Mouse (Mus musculus): ENCODE results near the gene Cfap65. TPM values are rescaled to one million over a fixed set of nuclear protein-coding genes. Genes with fewer than 3 reads are reported as not detected.

The Cfap65 gene
- polyA plus RNA-seq, 1 experiment, result not detected

GRCm38 (mm10) chr1:74858805-74859204, 76.6 kb downstream of the Cfap65 start:
- Histone ChIP-seq H3K4me3 (ENCODE audit: insufficient read depth, low read length) (no peak overlapping the region), H3K4me1 (ENCODE audit: control insufficient read depth, insufficient read depth, low read length) (0 out of 2 replicates have a peak, but pooled peaks cover 2% of the 10 kb centered on the region), H3K27ac (ENCODE audit: insufficient read depth, low read depth, low read length) (no peak overlapping the region)
- TF ChIP-seq CTCF (IDR thresholded peaks at IDR 0.05; ENCODE audit: low read depth, low read length) (no peak), POLR2A (IDR thresholded peaks at IDR 0.05; ENCODE audit: borderline replicate concordance, low read depth, low read length) (no peak)

GRCm38 (mm10) chr1:74858171-74858719, 77.2 kb downstream of the Cfap65 start:
- H3K4me3 ChIP-seq (ENCODE audit: insufficient read depth, low read length), result no peak overlapping the region
- H3K27ac ChIP-seq (ENCODE audit: insufficient read depth, low read depth, low read length), result no peak overlapping the region
- TF ChIP-seq POLR2A (IDR thresholded peaks at IDR 0.05; ENCODE audit: borderline replicate concordance, low read depth, low read length) (no peak), CTCF (IDR thresholded peaks at IDR 0.05; ENCODE audit: low read depth, low read length) (no peak)
- H3K4me1 ChIP-seq (ENCODE audit: control insufficient read depth, insufficient read depth, low read length), result 0 out of 2 replicates have a peak, but pooled peaks cover 2% of the 10 kb centered on the region

GRCm38 (mm10) chr1:74857677-74858076, 77.7 kb downstream of the Cfap65 start:
- no peak overlapping the region for H3K4me3 ChIP-seq (ENCODE audit: insufficient read depth, low read length)
- H3K27ac ChIP-seq (ENCODE audit: insufficient read depth, low read depth, low read length), result no peak overlapping the region
- TF ChIP-seq CTCF (IDR thresholded peaks at IDR 0.05; ENCODE audit: low read depth, low read length) (no peak), POLR2A (IDR thresholded peaks at IDR 0.05; ENCODE audit: borderline replicate concordance, low read depth, low read length) (no peak)
- H3K4me1 ChIP-seq (ENCODE audit: control insufficient read depth, insufficient read depth, low read length), result 0 out of 2 replicates have a peak, but pooled peaks cover 2% of the 10 kb centered on the region

- no peak overlapping the region for H3K27ac ChIP-seq (ENCODE audit: insufficient read depth, low read depth, low read length)
- TF ChIP-seq POLR2A (IDR thresholded peaks at IDR 0.05; ENCODE audit: borderline replicate concordance, low read depth, low read length) (no peak), CTCF (IDR thresholded peaks at IDR 0.05; ENCODE audit: low read depth, low read length) (no peak)
- H3K4me3 ChIP-seq (ENCODE audit: insufficient read depth, low read length), result no peak overlapping the region
- H3K4me1 ChIP-seq (ENCODE audit: control insufficient read depth, insufficient read depth, low read length), result 0 out of 2 replicates have a peak, but pooled peaks cover 2% of the 10 kb centered on the region
Measured at GRCm38 (mm10) chr1:74857201-74857600, 78.2 kb downstream of the Cfap65 start.

- Histone ChIP-seq H3K4me1 (ENCODE audit: control insufficient read depth, insufficient read depth, low read length) (0 out of 2 replicates have a peak, but pooled peaks cover 2% of the 10 kb centered on the region), H3K4me3 (ENCODE audit: insufficient read depth, low read length) (no peak overlapping the region), H3K27ac (ENCODE audit: insufficient read depth, low read depth, low read length) (no peak overlapping the region)
- TF ChIP-seq CTCF (IDR thresholded peaks at IDR 0.05; ENCODE audit: low read depth, low read length), result no peak
- no peak for TF ChIP-seq POLR2A (IDR thresholded peaks at IDR 0.05; ENCODE audit: borderline replicate concordance, low read depth, low read length)
Measured at GRCm38 (mm10) chr1:74856791-74857190, 78.6 kb downstream of the Cfap65 start.

GRCm38 (mm10) chr1:74856439-74856720, 79.0 kb downstream of the Cfap65 start:
- no peak overlapping the region for H3K27ac ChIP-seq (ENCODE audit: insufficient read depth, low read depth, low read length)
- no peak overlapping the region for H3K4me3 ChIP-seq (ENCODE audit: insufficient read depth, low read length)
- no peak for TF ChIP-seq CTCF (IDR thresholded peaks at IDR 0.05; ENCODE audit: low read depth, low read length)
- TF ChIP-seq POLR2A (IDR thresholded peaks at IDR 0.05; ENCODE audit: borderline replicate concordance, low read depth, low read length), result no peak
- 0 out of 2 replicates have a peak, but pooled peaks cover 2% of the 10 kb centered on the region for H3K4me1 ChIP-seq (ENCODE audit: control insufficient read depth, insufficient read depth, low read length)

GRCm38 (mm10) chr1:74855651-74856438, 79.6 kb downstream of the Cfap65 start:
- H3K4me3 ChIP-seq (ENCODE audit: insufficient read depth, low read length), result no peak overlapping the region
- 0 out of 2 replicates have a peak, but pooled peaks cover 2% of the 10 kb centered on the region for H3K4me1 ChIP-seq (ENCODE audit: control insufficient read depth, insufficient read depth, low read length)
- no peak overlapping the region for H3K27ac ChIP-seq (ENCODE audit: insufficient read depth, low read depth, low read length)
- no peak for TF ChIP-seq POLR2A (IDR thresholded peaks at IDR 0.05; ENCODE audit: borderline replicate concordance, low read depth, low read length)
- TF ChIP-seq CTCF (IDR thresholded peaks at IDR 0.05; ENCODE audit: low read depth, low read length), result no peak

GRCm38 (mm10) chr1:74855156-74855555, 80.2 kb downstream of the Cfap65 start:
- Histone ChIP-seq H3K4me3 (ENCODE audit: insufficient read depth, low read length) (0 out of 2 replicates have a peak overlapping the region, but pooled peaks have one; percentile 13), H3K4me1 (ENCODE audit: control insufficient read depth, insufficient read depth, low read length) (0 out of 2 replicates have a peak, but pooled peaks cover 2% of the 10 kb centered on the region), H3K27ac (ENCODE audit: insufficient read depth, low read depth, low read length) (no peak overlapping the region)
- TF ChIP-seq CTCF (IDR thresholded peaks at IDR 0.05; ENCODE audit: low read depth, low read length), result no peak
- no peak for TF ChIP-seq POLR2A (IDR thresholded peaks at IDR 0.05; ENCODE audit: borderline replicate concordance, low read depth, low read length)

- no peak for TF ChIP-seq POLR2A (IDR thresholded peaks at IDR 0.05; ENCODE audit: borderline replicate concordance, low read depth, low read length)
- no peak for TF ChIP-seq CTCF (IDR thresholded peaks at IDR 0.05; ENCODE audit: low read depth, low read length)
- 0 out of 2 replicates have a peak, but pooled peaks cover 2% of the 10 kb centered on the region for H3K4me1 ChIP-seq (ENCODE audit: control insufficient read depth, insufficient read depth, low read length)
- peak within 1 kb of the TSS; percentile 13; the same call in 1 of the 2 replicates for H3K4me3 ChIP-seq (ENCODE audit: insufficient read depth, low read length)
- H3K27ac ChIP-seq (ENCODE audit: insufficient read depth, low read depth, low read length), result no peak within 1 kb of the TSS
Measured at GRCm38 (mm10) chr1:74854306-74855056, 80.9 kb downstream of the Cfap65 start, which contains the start of gene Cdk5r2. TSS of gene Cdk5r2 (plus strand) at chr1:74854934.

Other genes with a start within 250 kb of the Cfap65 start
- gene Cyp27a1, start 222.0 kb downstream of the Cfap65 start, polyA plus RNA-seq (2012; ENCODE audit: insufficient read depth, insufficient read length, missing spikeins), result 165 and 189 TPM in 2 replicates
- not detected in 2 replicates for gene Prkag3, start 186.4 kb downstream of the Cfap65 start, polyA plus RNA-seq (2012; ENCODE audit: insufficient read depth, insufficient read length, missing spikeins)
- 0.62 and 1.0 TPM in 2 replicates for gene Wnt6, start 163.7 kb downstream of the Cfap65 start, polyA plus RNA-seq (2012; ENCODE audit: insufficient read depth, insufficient read length, missing spikeins)
- gene Wnt10a, start 144.1 kb downstream of the Cfap65 start, polyA plus RNA-seq (2012; ENCODE audit: insufficient read depth, insufficient read length, missing spikeins), result not detected in 2 replicates
- not detected in 2 replicates for gene Cdk5r2, start 80.7 kb downstream of the Cfap65 start, polyA plus RNA-seq (2012; ENCODE audit: insufficient read depth, insufficient read length, missing spikeins)
- gene Fev, start 50.2 kb downstream of the Cfap65 start, polyA plus RNA-seq (2012; ENCODE audit: insufficient read depth, insufficient read length, missing spikeins), result not detected in 2 replicates
- gene Cryba2, start 42.5 kb downstream of the Cfap65 start, polyA plus RNA-seq (2012; ENCODE audit: insufficient read depth, insufficient read length, missing spikeins), result not detected in 2 replicates
- 0.32 and 0.38 TPM in 2 replicates for gene Ihh, start 16.1 kb upstream of the Cfap65 start, polyA plus RNA-seq (2012; ENCODE audit: insufficient read depth, insufficient read length, missing spikeins)
- 5.1 and 6.3 TPM in 2 replicates for gene Nhej1, start 189.6 kb upstream of the Cfap65 start, polyA plus RNA-seq (2012; ENCODE audit: insufficient read depth, insufficient read length, missing spikeins)
- gene Slc23a3, start 198.3 kb upstream of the Cfap65 start, polyA plus RNA-seq (2012; ENCODE audit: insufficient read depth, insufficient read length, missing spikeins), result not detected in 2 replicates
- 92.2 and 101 TPM in 2 replicates for gene Cnppd1, start 207.1 kb upstream of the Cfap65 start, polyA plus RNA-seq (2012; ENCODE audit: insufficient read depth, insufficient read length, missing spikeins)
- 107 and 113 TPM in 2 replicates for gene Retreg2, start 207.2 kb upstream of the Cfap65 start, polyA plus RNA-seq (2012; ENCODE audit: insufficient read depth, insufficient read length, missing spikeins)
- gene Zfand2b, start 233.0 kb upstream of the Cfap65 start, polyA plus RNA-seq (2012; ENCODE audit: insufficient read depth, insufficient read length, missing spikeins), result 28.3 and 34.6 TPM in 2 replicates
- 16.6 and 18.6 TPM in 2 replicates for gene Abcb6, start 244.8 kb upstream of the Cfap65 start, polyA plus RNA-seq (2012; ENCODE audit: insufficient read depth, insufficient read length, missing spikeins)

Data from bone marrow macrophage, adult 2 months (primary cell).